Mouse (Mus musculus) hindbrain, embryonic 12.5 days (tissue): ENCODE measurements around the gene Olfr1444. TPM values are rescaled to one million over a fixed set of nuclear protein-coding genes. Genes with fewer than 3 reads are reported as not detected.

Source experiments
- ATAC-seq: fragments of 200-750 bp; cut with Nextera tagmentation; 2 replicates; pipeline ENCODE4 v1.8.0; 2017; ENCODE audit warnings: moderate TSS enrichment; ENCODE audit not compliant: low FRiP score
- H3K27ac ChIP-seq: fragments of 300-500 bp; sonication (generic); 2 replicates; pipeline ENCODE4 v1.5.1; 2016; ENCODE audit warnings: mild to moderate bottlenecking
- H3K27me3 ChIP-seq: fragments of 300-500 bp; sonication (generic); 2 replicates; pipeline ENCODE4 v1.6.1; 2016; ENCODE audit warnings: mild to moderate bottlenecking
- H3K36me3 ChIP-seq: fragments of 300-500 bp; sonication (generic); 2 replicates; pipeline ENCODE4 v1.6.1; 2016; ENCODE audit warnings: mild to moderate bottlenecking
- H3K4me1 ChIP-seq: fragments of 300-500 bp; sonication (generic); 2 replicates; pipeline ENCODE4 v1.6.1; 2016
- H3K4me2 ChIP-seq: fragments of 300-500 bp; sonication (generic); replicated peaks from 2 replicates; pipeline ENCODE4 v1.6.1; 2016; ENCODE audit warnings: mild to moderate bottlenecking
- H3K4me3 ChIP-seq: fragments of 300-500 bp; sonication (generic); 2 replicates; pipeline ENCODE4 v1.5.1; 2016; ENCODE audit warnings: mild to moderate bottlenecking
- H3K9ac ChIP-seq: fragments of 300-500 bp; sonication (generic); 2 replicates; pipeline ENCODE4 v1.6.1; 2016; ENCODE audit warnings: mild to moderate bottlenecking, moderate library complexity
- H3K9me3 ChIP-seq: fragments of 300-500 bp; sonication (generic); replicated peaks from 2 replicates; pipeline ENCODE4 v1.6.1; 2016; ENCODE audit warnings: mild to moderate bottlenecking
- WGBS: fragments of 180-500 bp; shearing (Covaris S2); methylation state at CpG from one replicate; pipeline ENCODE4 v1.1.7; 2016; 5-methylcytosine and 5-hydroxymethylcytosine counted together
- polyA plus RNA-seq: library from polyadenylated mRNA; unstranded; fragments of >200 nt; fragmentation: Nextera tagmentation; extraction: Ambion mirVana; gene quantifications from 2 replicates; pipeline ENCODE4 v1.2.1, GENCODE M21; 2016

Gene Olfr1444
- polyA plus RNA-seq = not detected in 2 replicates

DNA sequence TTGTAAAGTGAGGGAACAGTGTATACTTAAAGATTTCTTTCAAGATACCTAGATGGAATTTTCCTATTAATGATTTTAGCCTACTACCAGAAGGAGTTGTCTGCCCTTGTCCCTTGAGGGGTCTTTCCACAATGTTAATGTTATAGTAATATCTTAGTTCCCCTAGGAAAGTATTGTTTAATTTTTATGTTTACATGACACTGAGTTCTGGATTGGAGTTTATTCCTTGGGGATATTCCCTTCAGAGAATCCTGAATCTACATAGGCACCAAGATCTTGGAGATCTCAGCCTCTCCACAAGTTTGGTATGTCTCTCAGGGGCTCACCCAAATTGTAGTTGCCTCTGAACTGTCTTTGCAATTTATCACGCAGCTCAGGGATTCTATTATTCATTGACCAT, at the start of gene Olfr1444:
Gene Olfr1444 (plus strand): TSS at position 301 of the 400 bp plus-strand sequence.
- Histone ChIP-seq H3K4me3 (no peak within 1 kb of the TSS), H3K27me3 (no peaks in the 10 kb centered on the region), H3K9me3 (no peaks in the 10 kb centered on the region), H3K4me1 (no peaks in the 10 kb centered on the region), H3K4me2 (no peak within 1 kb of the TSS), H3K36me3 (no peaks in the 10 kb centered on the region), H3K9ac (no peak within 1 kb of the TSS), H3K27ac (no peak within 1 kb of the TSS)
- no peak for ATAC-seq
- 66% methylated on average over 1 of the region's 1 CpGs for WGBS

DNA sequence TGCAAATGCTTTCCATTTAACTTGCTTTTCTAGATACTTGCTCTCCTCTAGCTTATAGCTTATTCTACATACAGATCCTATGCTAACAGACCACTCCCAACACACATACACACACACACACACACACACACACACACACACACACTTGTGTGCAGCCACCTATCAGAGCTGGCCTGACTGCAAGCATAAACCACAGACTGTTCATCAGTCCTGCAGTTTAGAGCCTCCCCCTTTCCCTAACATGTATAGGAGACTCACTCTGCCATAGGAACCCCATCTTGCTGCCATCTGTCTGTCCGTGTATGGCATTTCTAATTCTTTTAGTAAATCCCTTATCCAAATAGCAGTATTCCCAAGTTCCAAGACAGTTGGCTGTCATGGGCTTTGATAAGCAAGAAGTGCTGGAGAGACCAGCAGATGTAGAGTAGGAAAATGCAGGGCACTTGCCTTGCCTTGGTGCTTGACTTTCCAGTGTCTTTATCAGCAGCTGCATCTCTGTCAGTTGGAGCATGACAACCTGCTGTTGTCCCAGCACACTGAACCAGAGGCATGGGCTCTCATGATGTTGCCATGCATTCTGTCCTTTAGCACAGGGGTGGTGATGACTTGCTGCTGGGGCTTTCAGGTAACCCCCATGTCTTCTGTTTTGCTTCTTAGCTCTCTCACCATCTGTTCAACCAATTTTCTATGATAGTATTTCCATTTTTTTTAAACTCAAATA, 44.3 kb upstream of the Olfr1444 start:
- Histone ChIP-seq H3K4me1 (no peaks in the 10 kb centered on the region), H3K36me3 (no peaks in the 10 kb centered on the region)
- WGBS = 82% methylated on average over 1 of the region's 1 CpGs

DNA sequence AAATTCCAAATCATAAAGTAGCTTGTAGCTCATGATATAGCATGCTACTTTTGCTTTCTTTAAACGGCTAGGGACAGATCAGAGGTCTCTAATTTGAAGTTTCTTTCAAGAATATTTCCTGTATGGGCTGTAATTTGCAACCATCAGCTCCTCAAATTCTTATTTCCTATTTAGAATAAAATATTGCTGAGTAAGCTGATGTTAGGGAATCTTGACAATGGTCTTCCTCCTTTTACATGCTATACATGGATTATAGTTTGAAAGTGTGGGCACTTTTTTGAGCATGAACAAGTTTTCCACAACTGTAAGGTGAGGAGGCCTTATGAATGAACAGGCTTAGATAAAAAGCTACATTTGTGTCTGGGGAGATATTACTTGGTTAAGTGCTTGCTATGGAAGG, 43.2 kb upstream of the Olfr1444 start:
- H3K27me3 ChIP-seq = no peaks in the 10 kb centered on the region
- H3K9me3 ChIP-seq = no peaks in the 10 kb centered on the region
- H3K4me1 ChIP-seq = no peaks in the 10 kb centered on the region
- no peaks in the 10 kb centered on the region for H3K36me3 ChIP-seq
- no peak overlapping the region for H3K27ac ChIP-seq
- H3K4me2 ChIP-seq = no peak overlapping the region
- H3K9ac ChIP-seq = no peak overlapping the region
- H3K4me3 ChIP-seq = no peak overlapping the region
- WGBS = 88% methylated on average over 1 of the region's 1 CpGs
- no peak for ATAC-seq

More for the DNA sequence above, 44.3 kb upstream of the Olfr1444 start:
- H3K4me3 ChIP-seq = no peak overlapping the region
- H3K9me3 ChIP-seq = no peaks in the 10 kb centered on the region
- H3K4me2 ChIP-seq = no peak overlapping the region
- ATAC-seq = no peak
- no peak overlapping the region for H3K9ac ChIP-seq
- no peak overlapping the region for H3K27ac ChIP-seq
- H3K27me3 ChIP-seq = no peaks in the 10 kb centered on the region

DNA sequence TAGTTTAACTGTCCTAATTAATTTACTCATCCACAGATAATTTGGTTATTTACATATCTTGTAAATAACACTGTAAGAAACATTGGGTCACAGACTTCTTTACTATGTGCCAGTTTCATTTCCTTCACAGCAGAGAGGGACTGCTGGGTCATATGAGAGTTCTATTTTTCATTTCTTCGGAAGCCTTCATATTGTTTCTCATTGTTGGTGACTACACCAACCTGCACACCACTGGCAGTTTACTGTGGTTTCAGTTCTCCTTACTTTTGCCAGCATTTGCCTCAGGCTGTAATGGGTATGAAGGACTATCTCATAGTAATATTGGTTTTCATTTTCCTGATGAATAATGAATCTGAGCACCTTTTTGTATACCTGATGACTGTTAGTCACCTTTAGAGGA, 38.6 kb upstream of the Olfr1444 start:
- Histone ChIP-seq H3K4me1 (no peaks in the 10 kb centered on the region), H3K4me2 (no peak overlapping the region), H3K36me3 (no peaks in the 10 kb centered on the region), H3K27ac (no peak overlapping the region), H3K4me3 (no peak overlapping the region), H3K9ac (no peak overlapping the region), H3K9me3 (no peaks in the 10 kb centered on the region), H3K27me3 (no peaks in the 10 kb centered on the region)
- ATAC-seq = no peak
- 87% methylated on average over 1 of the region's 1 CpGs for WGBS

DNA sequence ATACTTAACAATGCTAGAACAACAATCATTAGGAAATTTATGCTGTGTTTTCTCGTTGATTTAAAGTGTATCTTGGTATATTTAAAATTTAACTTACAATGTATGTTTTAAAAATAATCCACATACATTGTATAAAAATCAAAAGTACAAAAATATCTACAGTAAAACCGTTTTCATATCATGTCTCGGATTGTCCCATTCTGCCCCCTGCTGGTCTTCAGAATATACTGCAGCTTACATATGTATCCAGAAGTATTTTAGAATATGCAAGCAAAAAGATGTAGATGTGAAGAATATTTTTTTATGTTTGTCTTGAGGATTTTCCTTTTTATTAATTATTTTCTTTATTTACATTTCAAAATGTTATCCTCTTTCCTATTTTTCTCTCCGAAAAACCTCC, 36.7 kb upstream of the Olfr1444 start:
- H3K36me3 ChIP-seq = no peaks in the 10 kb centered on the region
- H3K27me3 ChIP-seq = no peaks in the 10 kb centered on the region
- WGBS = 37% methylated on average over 4 of the region's 4 CpGs
- no peak overlapping the region for H3K4me2 ChIP-seq
- no peak overlapping the region for H3K4me3 ChIP-seq
- H3K9me3 ChIP-seq = no peaks in the 10 kb centered on the region
- H3K9ac ChIP-seq = no peak overlapping the region
- H3K4me1 ChIP-seq = no peaks in the 10 kb centered on the region
- no peak for ATAC-seq
- H3K27ac ChIP-seq = no peak overlapping the region

DNA sequence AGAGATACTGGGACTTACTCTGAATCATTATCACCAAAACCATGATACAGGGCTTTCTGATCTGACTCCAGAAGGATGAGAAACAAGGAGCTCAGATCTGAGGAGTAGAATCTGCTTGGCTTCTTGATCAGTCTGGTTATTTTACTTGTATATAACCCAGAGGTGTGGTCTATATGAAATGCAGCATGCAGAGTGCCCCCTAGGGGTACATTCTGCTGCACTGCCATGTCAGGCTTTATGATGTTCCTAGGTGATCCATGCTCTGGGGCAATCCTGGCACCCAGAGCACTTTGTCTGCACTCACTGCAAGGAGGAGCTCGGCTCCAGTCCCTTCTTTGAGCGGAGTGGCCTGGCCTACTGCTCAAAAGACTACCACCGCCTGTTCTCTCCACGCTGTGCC, 32.5 kb upstream of the Olfr1444 start:
- Histone ChIP-seq H3K9me3 (no peaks in the 10 kb centered on the region), H3K36me3 (no peaks in the 10 kb centered on the region), H3K4me2 (no peak overlapping the region), H3K4me3 (no peak overlapping the region), H3K9ac (no peak overlapping the region), H3K27ac (no peak overlapping the region), H3K27me3 (no peaks in the 10 kb centered on the region), H3K4me1 (no peaks in the 10 kb centered on the region)
- 73% methylated on average over 4 of the region's 4 CpGs for WGBS
- ATAC-seq = no peak

DNA sequence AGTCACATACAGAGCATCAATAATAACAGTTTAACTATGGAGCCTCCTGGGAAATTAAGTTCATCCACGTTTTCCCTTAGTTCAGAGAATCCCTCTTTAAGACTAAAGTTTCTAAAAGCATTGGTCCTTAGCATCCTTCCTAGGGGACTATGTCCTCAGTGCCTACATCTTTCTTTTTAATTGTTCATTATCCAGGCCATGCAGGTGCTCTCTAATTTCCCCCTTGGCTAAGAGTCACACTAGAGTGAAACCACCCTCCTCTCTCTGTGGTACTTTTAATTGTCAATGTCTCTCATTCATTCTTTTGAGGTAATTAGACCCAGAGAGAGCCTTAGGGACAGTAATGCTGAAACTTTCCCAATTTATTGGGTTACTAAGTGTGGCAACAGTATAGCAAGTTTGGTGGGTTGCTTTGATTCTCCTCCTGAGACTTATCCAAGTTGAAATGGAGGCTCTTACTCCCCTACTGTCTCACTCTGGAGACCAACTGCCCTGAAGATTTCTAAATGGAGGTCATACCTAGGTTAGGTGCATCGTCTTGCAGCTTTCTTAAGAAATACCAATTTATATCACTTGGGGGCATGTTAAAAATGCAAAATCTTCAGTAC, 26.2 kb upstream of the Olfr1444 start:
- no peak for ATAC-seq
- Histone ChIP-seq H3K4me2 (no peak overlapping the region), H3K36me3 (no peaks in the 10 kb centered on the region), H3K9ac (no peak overlapping the region), H3K27ac (no peak overlapping the region), H3K27me3 (no peaks in the 10 kb centered on the region), H3K9me3 (no peaks in the 10 kb centered on the region), H3K4me3 (no peak overlapping the region), H3K4me1 (no peaks in the 10 kb centered on the region)
- 76% methylated on average over 2 of the region's 2 CpGs for WGBS

DNA sequence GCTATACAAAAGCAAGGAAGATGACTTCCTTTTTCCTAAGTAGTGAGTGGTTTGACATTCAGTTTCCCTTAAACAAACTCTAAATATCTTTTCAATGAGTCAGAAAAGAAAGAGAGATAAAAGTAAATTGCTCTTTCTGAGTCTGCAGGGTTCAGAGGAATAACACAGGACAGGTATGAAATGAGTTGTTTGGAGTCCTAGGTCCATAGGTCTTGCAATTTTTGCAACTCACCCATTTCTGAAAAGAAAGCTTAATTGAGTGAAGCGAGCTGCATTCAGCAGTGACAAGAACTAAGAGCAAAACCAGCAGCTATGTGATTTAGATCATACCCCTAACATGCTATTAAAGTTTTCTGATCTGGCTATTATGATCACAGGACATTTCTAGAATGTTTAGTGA, 25.5 kb upstream of the Olfr1444 start:
- ATAC-seq = no peak
- no peak overlapping the region for H3K4me2 ChIP-seq
- H3K27me3 ChIP-seq = no peaks in the 10 kb centered on the region
- no peaks in the 10 kb centered on the region for H3K36me3 ChIP-seq
- no peaks in the 10 kb centered on the region for H3K4me1 ChIP-seq
- 65% methylated on average over 1 of the region's 1 CpGs for WGBS
- no peak overlapping the region for H3K9ac ChIP-seq
- H3K27ac ChIP-seq = no peak overlapping the region
- no peaks in the 10 kb centered on the region for H3K9me3 ChIP-seq
- H3K4me3 ChIP-seq = no peak overlapping the region

DNA sequence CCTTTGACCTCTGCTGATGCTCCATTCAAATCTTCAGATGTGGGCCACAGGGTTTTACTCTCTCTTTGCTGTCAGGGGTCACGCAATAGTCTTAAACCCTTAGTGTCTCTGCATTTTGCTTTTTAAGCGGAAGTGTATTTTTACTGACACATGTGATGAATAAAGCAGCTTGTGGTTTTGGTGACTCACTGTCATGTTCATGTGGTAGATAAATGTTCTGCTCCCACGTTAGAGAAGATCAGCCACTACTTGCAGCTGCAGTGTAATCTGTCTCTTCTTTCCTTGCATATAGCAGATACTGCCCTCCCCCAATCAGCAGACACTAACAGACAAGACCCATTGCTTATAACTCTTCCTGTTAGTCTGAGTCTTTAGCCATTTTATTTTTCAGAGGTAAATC, 23.5 kb upstream of the Olfr1444 start:
- no peak overlapping the region for H3K4me2 ChIP-seq
- no peak overlapping the region for H3K9ac ChIP-seq
- H3K36me3 ChIP-seq = no peaks in the 10 kb centered on the region
- ATAC-seq = no peak
- 84% methylated on average over 3 of the region's 3 CpGs for WGBS
- H3K4me3 ChIP-seq = no peak overlapping the region
- H3K9me3 ChIP-seq = no peaks in the 10 kb centered on the region
- H3K27ac ChIP-seq = no peak overlapping the region
- no peaks in the 10 kb centered on the region for H3K4me1 ChIP-seq
- H3K27me3 ChIP-seq = no peaks in the 10 kb centered on the region

DNA sequence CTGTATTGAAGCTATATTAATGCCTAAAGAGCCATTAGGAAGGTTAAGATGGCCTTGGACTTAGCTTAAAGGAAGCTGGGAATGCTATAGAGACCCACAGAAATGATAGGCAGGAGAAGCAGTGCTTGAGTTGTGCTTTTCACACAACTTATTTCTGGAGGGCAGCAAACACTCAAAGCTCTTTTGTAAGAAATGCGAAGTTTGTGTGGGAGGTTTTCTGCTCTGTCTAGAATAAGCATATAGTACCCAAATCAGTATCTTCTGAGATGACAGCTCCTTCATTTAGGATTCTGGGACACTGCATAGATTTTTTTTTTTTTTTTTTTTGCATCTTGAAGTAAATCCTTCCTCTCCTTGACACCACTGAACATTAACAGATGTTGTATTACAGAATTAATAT, 18.6 kb upstream of the Olfr1444 start:
- Histone ChIP-seq H3K4me3 (no peak overlapping the region), H3K9me3 (no peaks in the 10 kb centered on the region), H3K36me3 (no peaks in the 10 kb centered on the region), H3K27ac (no peak overlapping the region), H3K9ac (no peak overlapping the region), H3K4me1 (no peaks in the 10 kb centered on the region), H3K4me2 (no peak overlapping the region), H3K27me3 (no peaks in the 10 kb centered on the region)
- 90% methylated on average over 1 of the region's 1 CpGs for WGBS
- no peak for ATAC-seq

DNA sequence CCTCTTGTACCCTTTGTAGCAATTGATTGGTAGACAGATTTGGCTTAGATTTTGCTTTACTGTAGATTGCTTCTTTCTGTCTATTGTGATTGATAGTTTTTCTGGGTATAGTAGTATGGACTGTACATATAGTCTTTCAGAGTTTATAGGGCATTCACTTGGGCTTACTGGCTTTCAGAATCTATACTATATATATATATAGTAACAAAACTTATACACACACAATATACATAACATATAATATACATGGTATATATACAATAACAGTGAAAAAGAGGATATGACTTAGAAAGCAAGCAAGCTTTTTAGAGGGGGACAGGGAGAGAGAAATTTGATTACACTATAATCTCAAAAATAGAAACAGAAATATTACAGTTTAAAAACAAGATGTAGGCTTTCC, 10.7 kb upstream of the Olfr1444 start, which contains the start of gene Gm5244:
Gene Gm5244 (plus strand): TSS at position 301 of the 400 bp plus-strand sequence.
- no peaks in the 10 kb centered on the region for H3K36me3 ChIP-seq
- no peak within 1 kb of the TSS for H3K4me2 ChIP-seq
- H3K4me3 ChIP-seq = no peak within 1 kb of the TSS
- no peak within 1 kb of the TSS for H3K9ac ChIP-seq
- H3K4me1 ChIP-seq = no peaks in the 10 kb centered on the region
- no peak within 1 kb of the TSS for H3K27ac ChIP-seq
- ATAC-seq = no peak
- H3K9me3 ChIP-seq = no peaks in the 10 kb centered on the region
- H3K27me3 ChIP-seq = no peaks in the 10 kb centered on the region

DNA sequence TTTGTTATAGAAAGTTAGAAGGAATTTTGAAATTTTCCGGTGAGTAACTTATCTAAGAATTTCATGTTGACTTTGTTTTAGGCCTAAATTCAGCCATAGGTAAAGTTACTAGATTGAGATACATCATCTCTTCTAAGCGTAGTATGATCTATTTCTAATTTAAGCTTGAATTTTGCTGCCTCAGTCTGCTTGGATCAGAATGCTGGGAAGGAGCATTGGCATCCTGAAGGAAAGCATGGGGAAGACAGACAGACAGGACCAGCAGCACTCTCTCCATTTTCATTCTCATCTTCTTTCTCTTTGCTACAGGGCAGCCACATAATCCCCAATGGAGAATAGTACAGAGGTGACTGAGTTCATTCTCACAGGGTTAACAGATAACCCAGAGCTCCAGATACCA, 26.5 kb downstream of the Olfr1444 start, which contains the start of gene Olfr1445:
Gene Olfr1445 (plus strand): TSS at position 301 of the 400 bp plus-strand sequence.
- H3K4me3 ChIP-seq = no peak within 1 kb of the TSS
- no peak for ATAC-seq
- no peaks in the 10 kb centered on the region for H3K9me3 ChIP-seq
- H3K36me3 ChIP-seq = no peaks in the 10 kb centered on the region
- H3K27ac ChIP-seq = no peak within 1 kb of the TSS
- H3K27me3 ChIP-seq = no peaks in the 10 kb centered on the region
- no peak within 1 kb of the TSS for H3K4me2 ChIP-seq
- no peaks in the 10 kb centered on the region for H3K4me1 ChIP-seq
- no peak within 1 kb of the TSS for H3K9ac ChIP-seq
- WGBS = 85% methylated on average over 2 of the region's 2 CpGs

DNA sequence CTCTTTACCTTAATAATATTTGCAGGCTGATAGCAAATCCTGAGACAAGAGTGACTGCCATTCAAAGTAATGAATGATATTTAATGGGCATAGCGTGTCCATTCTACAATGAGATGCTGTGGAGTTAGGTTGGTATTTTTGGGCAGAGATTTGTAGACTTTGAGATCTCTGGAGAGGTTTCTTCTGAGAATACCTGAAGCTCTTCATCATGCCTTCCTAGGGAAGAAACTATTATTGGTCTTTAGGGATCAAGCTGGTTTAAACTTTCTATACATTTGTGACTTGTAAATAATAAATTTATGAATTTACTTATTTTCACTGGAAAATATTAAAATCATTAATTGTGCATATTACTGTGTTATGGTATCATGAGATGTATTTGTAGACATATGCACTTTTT, 36.3 kb downstream of the Olfr1444 start, which contains the start of gene Olfr1446:
Gene Olfr1446 (minus strand): TSS at position 101 of the 400 bp plus-strand sequence.
- Histone ChIP-seq H3K9ac (no peak within 1 kb of the TSS), H3K4me3 (no peak within 1 kb of the TSS), H3K27ac (no peak within 1 kb of the TSS), H3K4me2 (no peak within 1 kb of the TSS), H3K9me3 (no peaks in the 10 kb centered on the region), H3K36me3 (no peaks in the 10 kb centered on the region), H3K4me1 (no peaks in the 10 kb centered on the region), H3K27me3 (no peaks in the 10 kb centered on the region)
- ATAC-seq = no peak
- 89% methylated on average over 1 of the region's 1 CpGs for WGBS
